Mouse (Mus musculus) neural tube, embryonic 11.5 days (tissue): ENCODE results near the gene Hoxa2. TPM values are rescaled to one million over a fixed set of nuclear protein-coding genes. Genes with fewer than 3 reads are reported as not detected.

Experiments
- ATAC-seq: fragments of 200-750 bp; cut with Nextera tagmentation; 2 replicates; pipeline ENCODE4 v1.8.0; 2017; ENCODE audit warnings: moderate number of reproducible peaks, mild to moderate bottlenecking, moderate TSS enrichment, moderate library complexity; ENCODE audit not compliant: insufficient read depth, low FRiP score, low TSS enrichment
- DNase-seq: peaks from one replicate; pipeline ENCODE4 v3.0.0-alpha.2; 2015; ENCODE audit warnings: low spot score
- H3K27ac ChIP-seq: fragments of 300-500 bp; sonication (generic); 2 replicates; pipeline ENCODE4 v1.5.1; 2014; ENCODE audit warnings: low read depth, mild to moderate bottlenecking, low read length
- H3K27me3 ChIP-seq: fragments of 300-500 bp; sonication (generic); 2 replicates; pipeline ENCODE4 v1.6.1; 2014; ENCODE audit warnings: mild to moderate bottlenecking, low read length, mixed read lengths; ENCODE audit not compliant: control insufficient read depth, insufficient read depth
- H3K36me3 ChIP-seq: fragments of 300-500 bp; sonication (generic); 2 replicates; pipeline ENCODE4 v1.6.1; 2014; ENCODE audit warnings: mild to moderate bottlenecking, low read length, moderate library complexity, mixed read lengths; ENCODE audit not compliant: control insufficient read depth, insufficient read depth
- H3K4me1 ChIP-seq: fragments of 300-500 bp; sonication (generic); 2 replicates; pipeline ENCODE4 v1.6.1; 2014; ENCODE audit warnings: low read length, mixed read lengths; ENCODE audit not compliant: control insufficient read depth, insufficient read depth
- H3K4me2 ChIP-seq: fragments of 300-500 bp; sonication (generic); 2 replicates; pipeline ENCODE4 v1.6.1; 2014; ENCODE audit warnings: low read depth, mild to moderate bottlenecking, moderate library complexity
- H3K4me3 ChIP-seq: fragments of 300-500 bp; sonication (generic); 2 replicates; pipeline ENCODE4 v1.5.1; 2014; ENCODE audit warnings: low read depth, low read length
- H3K9ac ChIP-seq: fragments of 300-500 bp; sonication (generic); 2 replicates; pipeline ENCODE4 v1.6.1; 2014; ENCODE audit warnings: mild to moderate bottlenecking, low read length
- H3K9me3 ChIP-seq: fragments of 300-500 bp; sonication (generic); 2 replicates; pipeline ENCODE4 v1.6.1; 2016; ENCODE audit warnings: low read length; ENCODE audit not compliant: control insufficient read depth
- WGBS: fragments of 180-500 bp; shearing (Covaris S2); extraction: QIAGEN DNeasy Blood & Tissue Kit; methylation state at CpG from one replicate; pipeline ENCODE4 v1.1.7; 2014; 5-methylcytosine and 5-hydroxymethylcytosine counted together
- polyA plus RNA-seq: library from polyadenylated mRNA; unstranded; fragments of >200 nt; fragmentation: Nextera tagmentation; extraction: Ambion mirVana; gene quantifications from 2 replicates; pipeline ENCODE4 v1.2.1, GENCODE M21; 2014

Gene Hoxa2
- polyA plus RNA-seq, 1 experiment from 2014 or later = 37.5 TPM

DNA sequence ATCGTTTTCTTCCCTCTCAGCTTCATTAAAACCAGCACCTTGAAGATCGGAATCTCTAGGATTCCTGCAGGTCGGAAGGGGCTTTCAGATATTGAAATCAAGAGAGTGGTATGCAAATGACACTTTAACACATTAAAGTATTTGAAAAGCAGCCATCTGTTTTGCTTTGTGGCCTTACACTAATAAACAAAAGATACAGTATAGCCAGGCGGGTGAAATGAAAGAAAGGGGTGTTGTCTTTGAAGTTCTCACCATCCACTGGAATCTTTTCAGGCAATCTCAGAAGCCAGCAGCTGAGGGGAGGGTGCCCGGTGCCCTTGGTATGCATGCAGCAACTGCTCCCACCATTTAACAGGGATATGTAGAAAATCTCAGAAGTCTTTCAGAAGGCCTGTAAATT lies 10.6 kb downstream of the Hoxa2 start:
- DNase-seq (peak; percentile 21), ATAC-seq (no peak)
- Histone ChIP-seq H3K4me3 (0 out of 2 replicates have a peak overlapping the region, but pooled peaks have one; percentile 2), H3K36me3 (no peaks in the 10 kb centered on the region), H3K4me2 (peak overlapping the region; percentile 23; the same call in 1 of the 2 replicates), H3K27me3 (no peaks in the 10 kb centered on the region), H3K27ac (peak overlapping the region; percentile 54; the same call in 1 of the 2 replicates), H3K9me3 (no peaks in the 10 kb centered on the region), H3K4me1 (peaks cover 47% of the 10 kb centered on the region), H3K9ac (no peak overlapping the region)
- WGBS = 12% methylated on average over 5 of the region's 5 CpGs

DNA sequence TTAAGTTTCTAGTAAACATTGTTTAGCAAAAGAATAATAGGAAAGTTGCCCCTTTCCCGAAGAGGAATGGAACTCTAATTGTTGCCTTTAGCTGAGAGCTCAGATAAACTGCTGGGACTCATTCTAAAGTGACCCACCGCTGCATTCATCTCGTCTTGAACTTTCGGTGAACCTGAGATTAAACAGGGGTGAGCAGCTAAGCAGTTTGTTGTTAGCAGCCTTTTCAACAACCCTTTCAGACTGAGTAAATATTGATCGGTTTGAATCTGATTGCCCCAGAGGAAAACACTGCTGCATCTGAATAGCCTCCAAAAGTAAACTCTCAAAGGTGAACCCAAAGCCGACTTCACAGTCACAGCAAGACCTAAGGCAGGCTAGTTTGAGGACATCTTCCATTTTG lies 11.4 kb downstream of the Hoxa2 start:
- no peak overlapping the region for H3K4me3 ChIP-seq
- no peaks in the 10 kb centered on the region for H3K27me3 ChIP-seq
- H3K9me3 ChIP-seq = no peaks in the 10 kb centered on the region
- H3K9ac ChIP-seq = no peak overlapping the region
- H3K4me1 ChIP-seq = peaks cover 47% of the 10 kb centered on the region
- H3K4me2 ChIP-seq = peak overlapping the region; percentile 16; the same call in 1 of the 2 replicates
- DNase-seq = peak; percentile 46
- ATAC-seq = no peak
- no peaks in the 10 kb centered on the region for H3K36me3 ChIP-seq
- H3K27ac ChIP-seq = no peak overlapping the region
- under 1% methylated on average over 6 of the region's 6 CpGs for WGBS

DNA sequence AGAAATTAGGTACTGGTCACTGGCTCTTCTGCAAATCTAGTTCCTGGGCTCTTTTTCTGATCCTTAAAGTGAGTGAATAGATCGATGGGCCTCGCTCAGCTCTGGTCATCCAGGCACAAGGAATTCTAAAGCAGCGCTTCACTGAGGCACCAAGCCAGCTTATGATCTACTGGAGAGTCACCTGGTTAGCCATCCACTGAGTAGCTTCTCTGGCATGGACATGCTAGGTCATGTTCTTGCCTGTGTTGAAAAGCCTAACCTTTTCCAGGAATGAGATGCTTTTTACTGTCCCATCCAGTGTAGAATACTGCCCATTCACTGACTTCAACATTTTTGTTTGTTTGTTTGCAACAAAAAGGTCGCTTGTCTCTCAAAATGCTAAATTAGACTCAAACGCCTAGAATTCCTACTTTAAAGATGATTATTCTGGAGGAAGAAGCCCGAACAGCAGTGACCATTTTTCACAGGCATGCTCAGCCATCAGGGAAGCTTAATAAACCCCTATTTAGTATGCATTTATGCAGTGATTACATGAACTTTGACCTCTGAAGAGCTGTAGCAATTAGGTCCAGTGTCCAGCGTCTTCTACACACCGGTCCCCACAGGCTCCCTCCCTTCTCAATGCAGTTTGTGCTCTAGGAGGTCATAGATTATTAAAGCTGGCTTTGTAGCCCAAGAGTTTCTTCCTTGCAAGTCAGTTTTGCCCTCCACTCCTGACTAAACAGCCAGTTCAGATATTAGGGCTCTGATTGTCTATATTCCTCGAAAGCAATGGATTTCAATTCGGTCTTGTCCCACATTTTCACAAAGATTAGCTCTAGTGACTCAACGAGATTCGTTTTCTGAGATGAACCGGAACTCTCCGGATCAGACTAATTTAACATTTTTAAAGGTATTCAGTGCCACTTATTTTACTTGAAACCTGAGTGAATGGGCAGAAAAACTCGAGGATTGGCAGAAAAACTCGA lies 12.1 kb downstream of the Hoxa2 start:
- Histone ChIP-seq H3K27me3 (no peaks in the 10 kb centered on the region), H3K27ac (no peak overlapping the region), H3K4me3 (no peak overlapping the region), H3K36me3 (no peaks in the 10 kb centered on the region), H3K4me1 (peaks cover 46% of the 10 kb centered on the region), H3K9ac (no peak overlapping the region), H3K4me2 (peak overlapping the region; percentile 16; the same call in 1 of the 2 replicates), H3K9me3 (no peaks in the 10 kb centered on the region)
- WGBS = 12% methylated on average over 16 of the region's 16 CpGs
- DNase-seq (peak; percentile 36), ATAC-seq (no peak)

DNA sequence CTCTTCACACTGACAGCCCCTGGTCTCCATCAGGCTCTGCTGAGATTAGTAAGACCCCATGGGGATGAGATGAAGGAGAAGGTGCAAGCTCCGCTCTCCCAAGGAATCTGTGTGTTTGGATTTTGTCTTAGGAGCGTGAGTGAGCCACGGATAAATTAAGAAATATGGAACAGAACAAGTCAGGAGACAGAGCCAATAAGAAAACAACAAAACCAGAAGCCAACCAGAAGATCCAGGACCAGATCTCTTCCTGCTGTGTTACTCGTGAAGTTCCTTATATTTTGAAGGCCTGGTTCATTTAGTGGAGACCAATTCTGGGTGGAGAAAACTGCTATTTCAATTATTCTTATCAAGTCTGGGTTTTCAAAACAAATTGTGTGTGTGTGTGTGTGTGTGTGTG lies 13.1 kb downstream of the Hoxa2 start:
- H3K4me1 ChIP-seq = peaks cover 40% of the 10 kb centered on the region
- no peaks in the 10 kb centered on the region for H3K27me3 ChIP-seq
- H3K4me3 ChIP-seq = no peak overlapping the region
- no peaks in the 10 kb centered on the region for H3K9me3 ChIP-seq
- ATAC-seq (no peak), DNase-seq (no peak)
- no peak overlapping the region for H3K27ac ChIP-seq
- 29% methylated on average over 4 of the region's 4 CpGs for WGBS
- H3K36me3 ChIP-seq = no peaks in the 10 kb centered on the region
- no peak overlapping the region for H3K9ac ChIP-seq
- H3K4me2 ChIP-seq = no peak overlapping the region

DNA sequence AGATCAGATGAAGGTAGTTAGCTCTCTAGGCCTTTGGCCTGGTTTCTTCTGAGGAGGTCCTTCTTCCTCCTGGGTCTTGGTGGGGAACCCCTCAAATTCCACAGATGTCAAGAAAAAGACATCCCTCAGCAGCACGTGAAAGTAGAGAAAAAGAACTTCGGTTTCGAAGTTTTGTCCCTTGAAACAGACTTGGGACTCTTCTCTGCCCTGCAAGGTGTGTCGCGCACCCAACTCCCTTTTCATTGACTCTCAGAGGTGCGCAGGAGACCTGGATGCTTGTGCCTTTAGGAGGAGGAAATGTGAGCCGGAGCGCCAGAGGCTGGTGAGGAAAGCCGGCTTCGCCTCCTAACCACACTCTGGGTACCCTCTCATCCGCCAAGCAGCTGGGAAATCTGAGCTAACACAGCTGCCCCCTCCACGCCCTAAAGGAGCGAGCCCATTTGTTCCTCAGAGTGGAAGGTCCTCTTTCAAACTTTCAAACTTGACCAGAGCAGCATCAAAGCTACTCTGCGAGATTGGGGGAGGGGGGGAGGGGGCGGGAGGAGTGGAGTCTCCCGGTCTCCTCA lies 14.1 kb downstream of the Hoxa2 start:
- 0 out of 2 replicates have a peak overlapping the region, but pooled peaks have one; percentile 10 for H3K4me3 ChIP-seq
- no peaks in the 10 kb centered on the region for H3K27me3 ChIP-seq
- peak overlapping the region; percentile 26 for H3K4me2 ChIP-seq
- no peaks in the 10 kb centered on the region for H3K9me3 ChIP-seq
- peak; percentile 56 for DNase-seq
- H3K36me3 ChIP-seq = no peaks in the 10 kb centered on the region
- H3K9ac ChIP-seq = peak overlapping the region; percentile 18
- no peak for ATAC-seq
- no peak overlapping the region for H3K27ac ChIP-seq
- H3K4me1 ChIP-seq = peaks cover 35% of the 10 kb centered on the region
- WGBS = 5% methylated on average over 16 of the region's 16 CpGs

DNA sequence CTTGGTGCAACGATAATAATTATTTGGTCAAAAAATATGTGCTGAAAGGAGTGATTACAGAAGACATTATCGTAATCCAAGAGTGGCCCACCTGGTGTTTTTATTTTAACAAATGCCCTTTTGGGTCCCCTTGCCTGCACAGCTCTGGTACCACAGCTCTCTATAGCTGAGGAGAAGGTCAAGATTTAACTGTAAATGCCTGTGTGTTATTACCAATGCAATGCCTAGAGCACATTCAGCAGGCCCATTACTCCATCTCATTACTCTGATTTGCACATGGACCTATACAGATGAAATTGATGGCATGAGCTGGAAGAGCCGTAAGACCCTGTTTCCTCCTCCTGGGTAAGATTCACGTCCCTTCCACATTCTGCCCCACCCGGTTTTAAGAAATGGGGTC lies 25.5 kb downstream of the Hoxa2 start:
- H3K36me3 ChIP-seq = no peaks in the 10 kb centered on the region
- 72% methylated on average over 5 of the region's 5 CpGs for whole genome bisulfite sequencing
- no peaks in the 10 kb centered on the region for H3K9me3 ChIP-seq
- no peak overlapping the region for H3K4me3 ChIP-seq
- H3K4me2 ChIP-seq = no peak overlapping the region
- no peak for ATAC-seq
- H3K4me1 ChIP-seq = peaks cover 12% of the 10 kb centered on the region
- no peak overlapping the region for H3K9ac ChIP-seq
- no peaks in the 10 kb centered on the region for H3K27me3 ChIP-seq
- no peak for DNase-seq
- H3K27ac ChIP-seq = peak overlapping the region; percentile 47

DNA sequence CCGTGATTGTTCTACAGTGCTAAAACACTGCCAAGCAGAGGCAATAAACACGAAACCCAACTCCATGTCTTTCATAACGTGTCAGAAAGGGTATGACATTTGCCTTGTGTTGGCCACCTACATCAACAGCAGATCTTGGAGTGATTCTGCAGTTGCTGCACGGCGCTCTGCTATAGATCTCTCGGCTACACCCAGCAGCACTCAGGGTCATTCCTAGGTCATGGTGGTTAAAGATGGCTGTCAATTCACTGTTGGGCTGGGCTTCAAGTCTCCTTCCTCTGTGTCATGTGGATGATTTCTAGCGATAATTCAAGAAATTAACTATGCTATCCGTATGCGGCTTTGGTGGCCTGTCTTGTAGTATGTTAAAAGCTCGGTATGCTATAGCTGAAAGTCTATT lies 26.1 kb downstream of the Hoxa2 start:
- Histone ChIP-seq H3K4me2 (no peak overlapping the region), H3K36me3 (no peaks in the 10 kb centered on the region), H3K4me1 (peaks cover 12% of the 10 kb centered on the region), H3K4me3 (no peak overlapping the region), H3K9ac (no peak overlapping the region), H3K27ac (peak overlapping the region; percentile 47), H3K9me3 (no peaks in the 10 kb centered on the region), H3K27me3 (no peaks in the 10 kb centered on the region)
- WGBS = 34% methylated on average over 10 of the region's 10 CpGs
- peak; percentile 38; the same call in 1 of the 2 replicates for ATAC-seq
- no peak for DNase-seq

DNA sequence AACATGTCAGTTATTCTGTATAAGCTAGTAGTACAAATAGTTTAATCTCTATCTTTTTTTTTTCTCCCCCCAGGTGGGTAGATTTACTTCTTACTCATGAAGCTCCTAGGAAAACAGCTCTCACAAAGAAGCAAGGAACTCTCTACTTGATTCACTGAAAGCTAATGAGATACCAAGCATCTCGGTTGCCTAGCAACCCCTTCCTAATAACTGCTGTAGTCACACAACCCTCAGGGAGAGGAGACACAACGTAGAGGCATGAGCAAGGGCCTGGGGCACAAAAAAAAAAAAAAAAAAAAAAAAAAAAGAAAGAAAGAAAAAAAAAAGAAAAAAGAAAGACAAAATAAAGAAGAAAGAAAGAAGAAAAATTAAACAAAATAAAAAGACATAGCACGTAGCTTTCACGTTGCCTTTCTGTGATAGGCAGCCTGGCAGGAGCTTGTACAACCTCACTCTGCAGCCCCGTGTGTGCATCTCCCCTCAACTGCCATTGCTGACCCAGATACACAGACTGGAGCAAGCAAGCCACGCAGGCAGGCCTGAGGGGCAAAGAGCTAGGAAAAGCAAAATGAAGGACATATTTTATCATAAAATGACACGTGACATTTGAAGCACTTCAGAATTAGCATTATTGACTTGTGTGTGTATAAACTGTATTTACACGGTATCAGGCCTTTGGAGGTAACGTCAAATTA lies 26.6 kb downstream of the Hoxa2 start:
- 45% methylated on average over 9 of the region's 9 CpGs for WGBS
- peak; percentile 58 for DNase-seq
- Histone ChIP-seq H3K4me1 (peaks cover 12% of the 10 kb centered on the region), H3K36me3 (no peaks in the 10 kb centered on the region), H3K4me2 (no peak overlapping the region), H3K9ac (no peak overlapping the region), H3K27ac (peak overlapping the region; percentile 47), H3K4me3 (no peak overlapping the region), H3K9me3 (no peaks in the 10 kb centered on the region), H3K27me3 (no peaks in the 10 kb centered on the region)
- ATAC-seq = no peak
